Mouse (Mus musculus) liver, adult 2 months (tissue): ENCODE data around the gene 4921536K21Rik. TPM values are rescaled to one million over a fixed set of nuclear protein-coding genes. Genes with fewer than 3 reads are reported as not detected.

Experiments used
- DNase-seq: peaks from one replicate; pipeline ENCODE4 v3.0.0-alpha.2; 2011; ENCODE audit warnings: low read depth, low spot score; ENCODE audit errors: extremely low read depth
- H3K27ac ChIP-seq: fragments of 200-500 bp; replicated peaks from 2 replicates; pipeline ENCODE4 v1.5.1; 2012; ENCODE audit warnings: low read depth, mild to moderate bottlenecking, control low read depth, inconsistent platforms, low read length; ENCODE audit not compliant: insufficient read depth
- H3K27me3 ChIP-seq: fragments of 200-500 bp; 2 replicates; pipeline ENCODE4 v1.6.1; 2012; ENCODE audit warnings: mild to moderate bottlenecking, moderate library complexity, low read length, inconsistent platforms; ENCODE audit not compliant: control insufficient read depth, insufficient read depth
- H3K36me3 ChIP-seq: fragments of 200-500 bp; 2 replicates; pipeline ENCODE4 v1.6.1; 2012; ENCODE audit warnings: low read length, inconsistent platforms; ENCODE audit not compliant: control insufficient read depth, insufficient read depth
- H3K4me1 ChIP-seq: fragments of 200-500 bp; 2 replicates; pipeline ENCODE4 v1.6.1; 2011; ENCODE audit warnings: low read length; ENCODE audit not compliant: control insufficient read depth, insufficient read depth
- H3K4me3 ChIP-seq: fragments of 200-500 bp; 2 replicates; pipeline ENCODE4 v1.5.1; 2011; ENCODE audit warnings: low read depth, mild to moderate bottlenecking, control low read depth, low read length, moderate library complexity; ENCODE audit not compliant: insufficient read depth
- H3K79me2 ChIP-seq: fragments of 200-500 bp; 2 replicates; pipeline ENCODE4 v1.6.1; 2012; ENCODE audit warnings: inconsistent platforms, mild to moderate bottlenecking, low read length, moderate library complexity; ENCODE audit not compliant: control insufficient read depth, insufficient read depth
- H3K9ac ChIP-seq: fragments of 200-500 bp; 2 replicates; pipeline ENCODE4 v1.6.1; 2012; ENCODE audit warnings: low read depth, mild to moderate bottlenecking, control low read depth, inconsistent platforms, low read length
- CTCF ChIP-seq: fragments of 200-500 bp; IDR thresholded peaks from 2 replicates; pipeline ENCODE4 v1.5.1; 2011; ENCODE audit warnings: low read depth, low read length, control low read depth
- POLR2A ChIP-seq: fragments of 200-500 bp; IDR thresholded peaks from 2 replicates; pipeline ENCODE4 v1.6.1; 2011; ENCODE audit warnings: low read length, control low read depth; ENCODE audit not compliant: insufficient read depth; ENCODE audit errors: extremely low read depth
- WGBS: fragments of 180-500 bp; shearing (Covaris S2); methylation state at CpG from one replicate; pipeline ENCODE4 v1.1.7; 2018; 5-methylcytosine and 5-hydroxymethylcytosine counted together
- polyA plus RNA-seq: library from polyadenylated mRNA; depleted of rRNA; stranded (reverse); fragments of >200 nt; gene quantifications from 2 replicates; pipeline ENCODE4 v1.2.3, GENCODE M21; 2012; rRNA removed
- total RNA-seq: library from RNA; depleted of rRNA; stranded (reverse); fragments of >200 nt; gene quantifications from 2 replicates; pipeline ENCODE4 v1.2.3, GENCODE M21; 2014; rRNA removed

Gene 4921536K21Rik
- total and polyA plus RNA-seq, 2 experiments: not detected

DNA sequence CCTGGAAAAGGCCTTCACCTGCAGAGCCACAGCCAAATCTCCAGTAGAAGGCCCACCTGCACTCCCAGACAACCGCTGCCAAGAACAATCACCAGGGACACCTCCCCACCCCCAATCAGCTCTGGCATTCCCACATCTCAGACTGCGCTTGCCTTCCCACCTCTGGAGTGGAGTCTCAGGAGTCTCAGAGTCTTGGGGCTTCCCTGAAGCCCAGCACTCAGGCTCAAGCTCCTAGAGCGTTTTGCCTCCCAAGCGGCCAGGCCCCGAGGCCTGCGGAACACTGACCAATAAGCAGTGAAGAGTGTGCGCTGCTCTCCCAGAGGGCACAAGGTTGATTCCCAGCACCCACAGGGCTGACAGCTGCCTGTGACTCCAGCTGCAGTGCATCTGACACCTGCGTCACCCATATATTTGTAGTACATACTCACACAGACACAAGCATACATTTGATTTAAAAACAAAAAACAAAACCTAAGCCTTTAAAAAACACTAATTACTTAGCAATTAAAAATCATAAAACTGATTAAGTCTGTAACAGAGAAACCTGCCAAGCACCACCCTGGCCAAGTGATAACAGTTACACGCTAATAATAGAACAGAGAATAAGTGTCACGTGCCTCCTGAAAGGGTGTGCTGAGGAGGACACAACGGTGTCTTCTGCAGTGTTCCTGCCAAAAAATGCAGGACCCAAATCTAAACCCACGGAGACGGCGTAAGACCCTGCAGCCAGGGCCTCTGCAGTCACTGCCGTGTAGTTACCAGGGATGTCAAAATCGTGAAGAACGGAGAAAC lies 50.8 kb downstream of the 4921536K21Rik start:
- TF ChIP-seq CTCF: no peak
- no peak for TF ChIP-seq POLR2A
- Histone ChIP-seq H3K79me2 (no peaks in the 10 kb centered on the region), H3K36me3 (no peaks in the 10 kb centered on the region), H3K4me1 (no peaks in the 10 kb centered on the region), H3K27me3 (no peaks in the 10 kb centered on the region), H3K9ac (no peak overlapping the region), H3K4me3 (no peak overlapping the region), H3K27ac (no peak overlapping the region)
- 86% methylated on average over 17 of the region's 17 CpGs for whole genome bisulfite sequencing
- DNase-seq: no peak

Other genes with a start within 250 kb of the 4921536K21Rik start
- 8.2 and 9.9 TPM in 2 replicates for gene Morc2a, start 245.9 kb downstream of the 4921536K21Rik start, total RNA-seq
- 3.3 and 5.0 TPM in 2 replicates for gene Morc2a, start 245.9 kb downstream of the 4921536K21Rik start, polyA plus RNA-seq
- gene Osbp2, start 31.2 kb downstream of the 4921536K21Rik start, total RNA-seq: 1.1 and 1.4 TPM in 2 replicates
- gene Osbp2, start 31.2 kb downstream of the 4921536K21Rik start, polyA plus RNA-seq: 0.70 and 0.72 TPM in 2 replicates
- gene Dusp18, start 142 bp upstream of the 4921536K21Rik start, total RNA-seq: under 0.01 and 0.07 TPM in 2 replicates
- 0.05 TPM in 2 replicates for gene Dusp18, start 142 bp upstream of the 4921536K21Rik start, polyA plus RNA-seq
- gene Slc35e4, start 19.6 kb upstream of the 4921536K21Rik start, total RNA-seq: 0.18 and 0.34 TPM in 2 replicates
- gene Slc35e4, start 19.6 kb upstream of the 4921536K21Rik start, polyA plus RNA-seq: 0.27 and 0.46 TPM in 2 replicates
- gene Tcn2, start 37.1 kb upstream of the 4921536K21Rik start, total RNA-seq: 101 and 110 TPM in 2 replicates
- 211 and 236 TPM in 2 replicates for gene Tcn2, start 37.1 kb upstream of the 4921536K21Rik start, polyA plus RNA-seq
- gene Pes1, start 68.9 kb upstream of the 4921536K21Rik start, total RNA-seq: 17.9 and 20.8 TPM in 2 replicates
- 17.9 and 22.2 TPM in 2 replicates for gene Pes1, start 68.9 kb upstream of the 4921536K21Rik start, polyA plus RNA-seq
- gene 4930556J24Rik, start 81.7 kb upstream of the 4921536K21Rik start, total RNA-seq: 0.09 TPM in 1 of 2 replicates, not detected in the other
- not detected in 2 replicates for gene 4930556J24Rik, start 81.7 kb upstream of the 4921536K21Rik start, polyA plus RNA-seq
- gene Gal3st1, start 88.5 kb upstream of the 4921536K21Rik start, total RNA-seq: 2.2 and 2.6 TPM in 2 replicates
- 1.4 and 4.4 TPM in 2 replicates for gene Gal3st1, start 88.5 kb upstream of the 4921536K21Rik start, polyA plus RNA-seq
- 97.5 and 130 TPM in 2 replicates for gene Sec14l4, start 136.4 kb upstream of the 4921536K21Rik start, total RNA-seq
- 92.9 and 108 TPM in 2 replicates for gene Sec14l4, start 136.4 kb upstream of the 4921536K21Rik start, polyA plus RNA-seq
- not detected in 2 replicates for gene Sec14l3, start 169.7 kb upstream of the 4921536K21Rik start, total RNA-seq
- gene Sec14l3, start 169.7 kb upstream of the 4921536K21Rik start, polyA plus RNA-seq: not detected in 2 replicates
- gene Mtfp1, start 200.3 kb upstream of the 4921536K21Rik start, total RNA-seq: 16.6 and 23.4 TPM in 2 replicates
- 39.2 and 41.5 TPM in 2 replicates for gene Mtfp1, start 200.3 kb upstream of the 4921536K21Rik start, polyA plus RNA-seq
- gene Sec14l2, start 228.3 kb upstream of the 4921536K21Rik start, total RNA-seq: 302 and 310 TPM in 2 replicates
- gene Sec14l2, start 228.3 kb upstream of the 4921536K21Rik start, polyA plus RNA-seq: 349 and 371 TPM in 2 replicates
- gene Rnf215, start 240.1 kb upstream of the 4921536K21Rik start, total RNA-seq: 10.3 and 10.8 TPM in 2 replicates
- 11.3 and 13.1 TPM in 2 replicates for gene Rnf215, start 240.1 kb upstream of the 4921536K21Rik start, polyA plus RNA-seq